ENCODE assay signal across 23 mouse cellular contexts in genomic region chr1:86628270-86628669, GRCm38 (mm10). TPM values are rescaled to one million over a fixed set of nuclear protein-coding genes. Genes with fewer than 3 reads are reported as not detected.
A peak's percentile ranks its signal among the peaks of the same experiment; 100 is the strongest.
DNase-seq lines count a peak whose midpoint lies in the region; ATAC-seq and TF ChIP-seq lines count a peak whose summit lies in the region.
"Had no signal": no experiment of that assay in that cellular context is flagged by ENCODE, and none has a peak within 500 bp of the region (broad histone marks: within the 10 kb centered on the region; RNA-seq: fewer than 3 reads in every experiment).

No protein-coding gene starts in this region.

- H3K4me3 ChIP-seq in kidney, postnatal 0 days (replicated peaks; ENCODE audit: low read depth, low read length) = no peak overlapping the region
- no peak overlapping the region for H3K4me3 ChIP-seq in kidney, embryonic 15.5 days (replicated peaks)
- H3K4me3 ChIP-seq in midbrain, embryonic 13.5 days (replicated peaks) = no peak overlapping the region
- H3K4me3 ChIP-seq: embryonic facial prominence, embryonic 10.5 days; hindbrain, embryonic 12.5 days; limb, embryonic 13.5 days; liver, embryonic 15.5 days; midbrain, embryonic 12.5 days; stomach, embryonic 15.5 days had no signal

- H3K27ac ChIP-seq in kidney, postnatal 0 days = no peak overlapping the region
- H3K27ac ChIP-seq in kidney, embryonic 15.5 days = no peak overlapping the region
- no peak overlapping the region for H3K27ac ChIP-seq in midbrain, embryonic 13.5 days
- H3K27ac ChIP-seq: embryonic facial prominence, embryonic 10.5 days; hindbrain, embryonic 12.5 days; limb, embryonic 13.5 days; liver, embryonic 15.5 days; midbrain, embryonic 12.5 days; stomach, embryonic 15.5 days had no signal

- no peaks in the 10 kb centered on the region for H3K9me3 ChIP-seq in kidney, postnatal 0 days (replicated peaks; ENCODE audit: low read length)
- H3K9me3 ChIP-seq in kidney, embryonic 15.5 days (replicated peaks) = no peaks in the 10 kb centered on the region
- no peaks in the 10 kb centered on the region for H3K9me3 ChIP-seq in midbrain, embryonic 13.5 days
- H3K9me3 ChIP-seq: embryonic facial prominence, embryonic 10.5 days; hindbrain, embryonic 12.5 days; limb, embryonic 13.5 days; liver, embryonic 15.5 days; midbrain, embryonic 12.5 days; stomach, embryonic 15.5 days had no signal

- H3K4me1 ChIP-seq in kidney, postnatal 0 days (replicated peaks; ENCODE audit: insufficient read depth, low read length) = peaks cover 11% of the 10 kb centered on the region; the same call in 1 of the 2 replicates
- peaks cover 19% of the 10 kb centered on the region for H3K4me1 ChIP-seq in kidney, embryonic 15.5 days
- H3K4me1 ChIP-seq in midbrain, embryonic 13.5 days (replicated peaks) = no peaks in the 10 kb centered on the region; the same call in 1 of the 2 replicates
- H3K4me1 ChIP-seq: midbrain, embryonic 12.5 days had no signal

- peak; percentile 60; the same call in 1 of the 2 replicates for ATAC-seq in kidney, postnatal 0 days (replicated peaks; ENCODE audit: low FRiP score, low read depth)
- no peak for ATAC-seq in kidney, embryonic 15.5 days (replicated peaks; ENCODE audit: low FRiP score)
- ATAC-seq in midbrain, embryonic 13.5 days = no peak
- ATAC-seq: forebrain, postnatal 0 days; Patski had no signal

- peak; percentile 70 for DNase-seq in adrenal gland, adult 2 months
- DNase-seq in adrenal gland, postnatal 25 days = no peak
- peak; percentile 10 for DNase-seq in kidney, postnatal 0 days (ENCODE audit: low spot score)
- DNase-seq in 3T3-L1 (ENCODE audit: low read depth, low spot score) = peak; percentile 92
- DNase-seq in adrenal gland, postnatal 14 days = peak; percentile 47
- DNase-seq in frontal cortex, postnatal 25 days (ENCODE audit: low spot score in 2 of 2) = no peak
- DNase-seq: cerebellum, adult 18-20 months; cerebellum, postnatal 25 days; forebrain, postnatal 0 days; gastrocnemius, postnatal 25 days; thymus, postnatal 25 days had no signal

- no peak overlapping the region for H3K9ac ChIP-seq in kidney, postnatal 0 days (ENCODE audit: low read depth, low read length)
- H3K9ac ChIP-seq in kidney, embryonic 15.5 days = no peak overlapping the region
- H3K9ac ChIP-seq in midbrain, embryonic 13.5 days (replicated peaks) = no peak overlapping the region
- H3K9ac ChIP-seq: forebrain, postnatal 0 days; hindbrain, embryonic 12.5 days; limb, embryonic 13.5 days; liver, embryonic 15.5 days; midbrain, embryonic 12.5 days; stomach, embryonic 15.5 days had no signal

- no peaks in the 10 kb centered on the region for H3K36me3 ChIP-seq in kidney, postnatal 0 days (ENCODE audit: insufficient read depth, low read length)
- H3K36me3 ChIP-seq in kidney, embryonic 15.5 days = no peaks in the 10 kb centered on the region
- no peaks in the 10 kb centered on the region for H3K36me3 ChIP-seq in midbrain, embryonic 13.5 days
- H3K36me3 ChIP-seq: embryonic facial prominence, embryonic 10.5 days; hindbrain, embryonic 12.5 days; limb, embryonic 13.5 days; liver, embryonic 15.5 days; midbrain, embryonic 12.5 days; stomach, embryonic 15.5 days had no signal

- H3K4me2 ChIP-seq in kidney, postnatal 0 days (ENCODE audit: low read length) = no peak overlapping the region
- no peak overlapping the region for H3K4me2 ChIP-seq in kidney, embryonic 15.5 days
- H3K4me2 ChIP-seq in midbrain, embryonic 13.5 days (replicated peaks) = no peak overlapping the region
- H3K4me2 ChIP-seq: hindbrain, embryonic 12.5 days; limb, embryonic 13.5 days; liver, embryonic 15.5 days; midbrain, embryonic 12.5 days; stomach, embryonic 15.5 days had no signal

- no peak for TF ChIP-seq CTCF in kidney, postnatal 0 days (IDR thresholded peaks at IDR 0.05; ENCODE audit: low read depth)

- 48% methylated on average over 3 of the region's 3 CpGs for WGBS in kidney, postnatal 0 days
- 44% methylated on average over 3 of the region's 3 CpGs for WGBS in kidney, embryonic 15.5 days
- WGBS in midbrain, embryonic 13.5 days = 94% methylated on average over 3 of the region's 3 CpGs

- no peaks in the 10 kb centered on the region for H3K27me3 ChIP-seq in kidney, postnatal 0 days (ENCODE audit: insufficient read depth, low read length)
- no peaks in the 10 kb centered on the region for H3K27me3 ChIP-seq in kidney, embryonic 15.5 days
- no peaks in the 10 kb centered on the region for H3K27me3 ChIP-seq in midbrain, embryonic 13.5 days
- H3K27me3 ChIP-seq: hindbrain, embryonic 12.5 days; limb, embryonic 13.5 days; liver, embryonic 15.5 days; midbrain, embryonic 12.5 days; Patski; stomach, embryonic 15.5 days had no signal

RNA-seq across cellular contexts. Expression of gene Nppc, which starts 42.1 kb away (rescaled TPM):
- total RNA-seq in adrenal gland, adult 2 months (2021) = under 1 TPM in 1 of 2 experiments, not detected in 1; 0.55 TPM
- 0.44 and 0.45 TPM in 2 replicates for polyA plus RNA-seq in adrenal gland, adult 2 months (2012; rRNA removed)
- total RNA-seq in adrenal gland, postnatal 25 days (2021) = not detected in 2 replicates
- 5.2 and 7.1 TPM in 2 replicates for polyA plus RNA-seq in kidney, postnatal 0 days (2015; fragmentation: Nextera tagmentation; extraction: Ambion mirVana)
- polyA plus RNA-seq in kidney, embryonic 15.5 days (2015; fragmentation: Nextera tagmentation; extraction: Ambion mirVana) = 3.7 and 4.3 TPM in 2 replicates
- total RNA-seq in adrenal gland, postnatal 14 days (2021) = 0.56 TPM in 1 of 2 replicates, not detected in the other
- 1.8 and 2.3 TPM in 2 replicates for polyA plus RNA-seq in midbrain, embryonic 13.5 days (2015; fragmentation: Nextera tagmentation; extraction: Ambion mirVana)
- total RNA-seq: megakaryocyte, adult 5-6 weeks; monocyte, adult 5-6 weeks; neutrophil, adult 5-6 weeks had no signal
- polyA plus RNA-seq: liver, embryonic 15.5 days had no signal

RNA-seq across cellular contexts. Expression of gene Cops7b, which starts 45.6 kb away (rescaled TPM):
- total RNA-seq in adrenal gland, adult 2 months (2021) = 10 to 100 TPM in 1 of 2 experiments, 1 to 10 TPM in 1; 9.8 to 10.2 TPM
- 15.8 and 18.0 TPM in 2 replicates for polyA plus RNA-seq in adrenal gland, adult 2 months (2012; rRNA removed)
- 16.8 and 18.0 TPM in 2 replicates for total RNA-seq in adrenal gland, postnatal 25 days (2021)
- polyA plus RNA-seq in kidney, postnatal 0 days (2015; fragmentation: Nextera tagmentation; extraction: Ambion mirVana) = 27.9 and 28.6 TPM in 2 replicates
- 42.9 and 43.6 TPM in 2 replicates for polyA plus RNA-seq in kidney, embryonic 15.5 days (2015; fragmentation: Nextera tagmentation; extraction: Ambion mirVana)
- 13.7 and 13.8 TPM in 2 replicates for total RNA-seq in adrenal gland, postnatal 14 days (2021)
- polyA plus RNA-seq in midbrain, embryonic 13.5 days (2015; fragmentation: Nextera tagmentation; extraction: Ambion mirVana) = 67.0 and 70.2 TPM in 2 replicates

RNA-seq across cellular contexts. Expression of gene Pde6d, which starts 45.8 kb away (rescaled TPM):
- 10 to 100 TPM; 29.3 to 39.5 TPM for total RNA-seq in adrenal gland, adult 2 months (2021)
- polyA plus RNA-seq in adrenal gland, adult 2 months (2012; rRNA removed) = 10.2 and 12.8 TPM in 2 replicates
- 29.9 and 36.9 TPM in 2 replicates for total RNA-seq in adrenal gland, postnatal 25 days (2021)
- polyA plus RNA-seq in kidney, postnatal 0 days (2015; fragmentation: Nextera tagmentation; extraction: Ambion mirVana) = 63.2 and 63.7 TPM in 2 replicates
- 61.5 and 64.7 TPM in 2 replicates for polyA plus RNA-seq in kidney, embryonic 15.5 days (2015; fragmentation: Nextera tagmentation; extraction: Ambion mirVana)
- total RNA-seq in adrenal gland, postnatal 14 days (2021) = 28.8 and 30.3 TPM in 2 replicates
- 86.6 and 90.2 TPM in 2 replicates for polyA plus RNA-seq in midbrain, embryonic 13.5 days (2015; fragmentation: Nextera tagmentation; extraction: Ambion mirVana)

Comparison
In these comparisons a context has a peak if more than half of its experiments do, and no peak if none do; other contexts are left out.
1. DNase-seq: peak in adrenal gland, adult 2 months (single experiment), kidney, postnatal 0 days (single experiment), 3T3-L1 (single experiment) and adrenal gland, postnatal 14 days (single experiment); none in adrenal gland, postnatal 25 days (single experiment) and frontal cortex, postnatal 25 days (0 of 2).